Mouse (Mus musculus) heart, embryonic 12.5 days (tissue): ENCODE data around the gene Cyp2b9. TPM values are rescaled to one million over a fixed set of nuclear protein-coding genes. Genes with fewer than 3 reads are reported as not detected.
"Not testable (repeated sequence)": the region's sequence is repeated elsewhere in the genome, so short reads cannot be mapped to it uniquely, and the experiment has no call there.

ENCODE experiments used
- ATAC-seq: fragments of 200-750 bp; cut with Nextera tagmentation; 2 replicates; pipeline ENCODE4 v1.8.0; 2017; ENCODE audit warnings: moderate TSS enrichment, moderate library complexity; ENCODE audit not compliant: insufficient number of reproducible peaks, low FRiP score
- H3K27ac ChIP-seq: fragments of 300-500 bp; sonication (generic); 2 replicates; pipeline ENCODE4 v1.5.1; 2016; ENCODE audit warnings: mild to moderate bottlenecking, moderate library complexity; ENCODE audit not compliant: poor library complexity, severe bottlenecking
- H3K27me3 ChIP-seq: fragments of 300-500 bp; sonication (generic); replicated peaks from 2 replicates; pipeline ENCODE4 v1.6.1; 2016; ENCODE audit warnings: mild to moderate bottlenecking, moderate library complexity
- H3K36me3 ChIP-seq: fragments of 300-500 bp; sonication (generic); 2 replicates; pipeline ENCODE4 v1.6.1; 2016; ENCODE audit warnings: mild to moderate bottlenecking, moderate library complexity
- H3K4me1 ChIP-seq: fragments of 300-500 bp; sonication (generic); replicated peaks from 2 replicates; pipeline ENCODE4 v1.6.1; 2016; ENCODE audit warnings: mild to moderate bottlenecking
- H3K4me2 ChIP-seq: fragments of 300-500 bp; sonication (generic); 2 replicates; pipeline ENCODE4 v1.6.1; 2016; ENCODE audit warnings: mild to moderate bottlenecking, moderate library complexity
- H3K4me3 ChIP-seq: fragments of 300-500 bp; sonication (generic); 2 replicates; pipeline ENCODE4 v1.5.1; 2016; ENCODE audit warnings: mild to moderate bottlenecking
- H3K9ac ChIP-seq: fragments of 300-500 bp; sonication (generic); 2 replicates; pipeline ENCODE4 v1.6.1; 2016; ENCODE audit warnings: mild to moderate bottlenecking, moderate library complexity
- H3K9me3 ChIP-seq: fragments of 300-500 bp; sonication (generic); replicated peaks from 2 replicates; pipeline ENCODE4 v1.6.1; 2016; ENCODE audit warnings: mild to moderate bottlenecking, moderate library complexity
- WGBS: fragments of 180-500 bp; shearing (Covaris S2); methylation state at CpG from one replicate; pipeline ENCODE4 v1.1.7; 2016; 5-methylcytosine and 5-hydroxymethylcytosine counted together
- polyA plus RNA-seq: library from polyadenylated mRNA; unstranded; fragments of >200 nt; fragmentation: Nextera tagmentation; extraction: Ambion mirVana; gene quantifications from 2 replicates; pipeline ENCODE4 v1.2.1, GENCODE M21; 2016

Gene Cyp2b9
- polyA plus RNA-seq: not detected in 2 replicates

DNA sequence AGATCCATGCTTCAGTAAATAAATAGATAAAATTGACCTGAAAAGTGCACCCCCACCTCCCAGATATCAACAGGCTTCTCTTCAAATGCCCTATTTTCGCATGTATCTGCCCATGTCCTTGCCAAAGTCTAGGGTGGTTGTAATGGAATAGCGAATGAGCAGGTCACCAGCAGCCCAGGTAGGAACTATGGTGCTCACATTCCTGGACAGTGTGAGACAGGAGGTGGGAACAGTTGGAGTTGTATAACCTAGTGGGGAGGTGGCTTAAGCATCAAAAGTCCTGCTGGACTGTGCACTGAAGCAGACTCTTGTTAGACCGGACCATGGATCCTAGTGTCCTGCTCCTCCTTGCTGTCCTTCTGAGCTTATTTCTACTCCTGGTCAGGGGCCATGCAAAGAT lies at the start of gene Cyp2b9:
Gene Cyp2b9 (plus strand): TSS at position 301 of the 400 bp plus-strand sequence.
- WGBS: 79% methylated on average over 3 of the region's 3 CpGs

DNA sequence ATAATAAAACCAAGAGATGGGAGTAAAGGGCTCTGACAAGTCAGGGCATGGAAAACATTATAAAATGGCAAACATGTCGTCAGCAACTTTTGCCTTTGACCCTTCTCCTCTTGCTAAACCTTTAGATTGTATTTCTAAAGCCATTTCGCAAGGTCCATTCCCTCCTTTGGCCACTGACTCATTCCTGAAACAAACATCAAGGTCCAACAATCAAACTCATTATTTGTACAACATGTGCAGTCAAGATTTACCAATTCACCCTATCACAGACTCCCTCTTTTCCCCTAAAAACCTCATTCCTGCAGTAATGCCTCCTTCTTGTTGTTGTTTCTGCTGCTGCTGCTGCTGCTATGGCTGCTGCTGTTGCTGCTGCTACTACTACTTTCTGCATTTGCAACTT lies 33.6 kb upstream of the Cyp2b9 start:
- H3K27me3 ChIP-seq, H3K36me3 ChIP-seq, H3K27ac ChIP-seq, H3K9ac ChIP-seq, ATAC-seq, H3K4me3 ChIP-seq, H3K4me1 ChIP-seq, H3K9me3 ChIP-seq, H3K4me2 ChIP-seq: not testable (repeated sequence)
- WGBS: no CpG with 5 or more reads among the region's 2 CpGs

More for the DNA sequence above, at the start of gene Cyp2b9:
- not testable (repeated sequence) for H3K36me3 ChIP-seq, H3K27ac ChIP-seq, H3K4me3 ChIP-seq, H3K9me3 ChIP-seq, ATAC-seq, H3K4me2 ChIP-seq, H3K27me3 ChIP-seq, H3K9ac ChIP-seq, H3K4me1 ChIP-seq

DNA sequence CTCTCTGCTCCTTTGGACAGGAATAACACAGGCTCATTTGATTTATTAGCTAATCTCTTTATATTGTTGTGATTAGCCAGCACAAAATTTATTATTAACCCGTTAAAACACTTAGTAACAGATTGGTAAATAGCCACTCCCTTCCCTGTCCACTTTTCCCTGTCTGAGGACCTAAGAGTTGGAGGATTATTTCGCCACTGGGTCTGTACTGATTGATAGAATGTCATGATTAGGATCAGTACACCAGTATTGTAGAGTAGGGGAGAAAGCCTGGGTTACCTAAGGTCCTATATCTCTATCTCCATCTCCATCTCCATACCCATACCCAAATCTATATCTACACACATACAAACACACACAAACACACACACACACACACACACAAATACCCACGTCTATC lies 29.6 kb upstream of the Cyp2b9 start:
- WGBS: 71% methylated on average over 1 of the region's 3 CpGs
- H3K27me3 ChIP-seq, H3K4me2 ChIP-seq, H3K27ac ChIP-seq, ATAC-seq, H3K9me3 ChIP-seq, H3K36me3 ChIP-seq, H3K4me1 ChIP-seq, H3K4me3 ChIP-seq, H3K9ac ChIP-seq: not testable (repeated sequence)

DNA sequence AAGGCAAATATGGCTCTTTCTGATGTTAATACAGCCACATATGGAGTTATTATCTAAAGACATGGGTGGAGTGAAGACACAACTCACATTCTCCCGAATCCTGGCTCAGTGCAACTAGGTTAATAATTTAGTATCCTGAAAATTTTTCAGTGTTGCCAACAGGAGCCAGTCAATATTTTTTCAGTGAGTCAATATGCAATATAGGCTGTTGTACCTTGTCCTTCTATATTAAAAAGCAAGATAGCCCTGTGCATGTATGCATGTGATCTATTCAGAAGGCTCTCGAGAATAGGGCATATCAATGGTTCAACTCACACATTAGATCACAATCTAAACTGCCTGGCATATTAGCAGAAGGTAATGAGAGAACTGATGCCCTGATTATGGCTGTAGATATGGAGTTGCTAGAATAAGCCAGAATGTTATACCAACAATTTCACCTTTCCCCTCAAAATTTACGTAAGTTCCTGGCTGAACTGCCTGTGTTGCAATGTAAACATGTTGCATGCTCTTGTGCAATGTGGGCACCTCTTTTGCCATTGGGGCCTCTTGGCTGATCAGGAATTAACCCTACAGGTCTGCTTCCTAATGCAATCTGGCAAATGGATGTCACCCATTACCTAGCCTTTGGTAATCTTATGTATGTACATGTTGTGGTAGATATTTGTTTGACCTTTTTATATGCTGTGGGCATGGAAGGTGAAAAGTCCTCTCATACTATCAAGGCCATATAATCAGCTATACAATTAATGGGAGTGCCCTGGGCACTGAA lies 4.3 kb upstream of the Cyp2b9 start:
- H3K4me3 ChIP-seq, H3K27me3 ChIP-seq, H3K9ac ChIP-seq, ATAC-seq, H3K27ac ChIP-seq, H3K4me2 ChIP-seq, H3K36me3 ChIP-seq, H3K4me1 ChIP-seq: not testable (repeated sequence)
- peaks cover 12% of the 10 kb centered on the region; the same call in 1 of the 2 replicates for H3K9me3 ChIP-seq
- 69% methylated on average over 3 of the region's 3 CpGs for WGBS

DNA sequence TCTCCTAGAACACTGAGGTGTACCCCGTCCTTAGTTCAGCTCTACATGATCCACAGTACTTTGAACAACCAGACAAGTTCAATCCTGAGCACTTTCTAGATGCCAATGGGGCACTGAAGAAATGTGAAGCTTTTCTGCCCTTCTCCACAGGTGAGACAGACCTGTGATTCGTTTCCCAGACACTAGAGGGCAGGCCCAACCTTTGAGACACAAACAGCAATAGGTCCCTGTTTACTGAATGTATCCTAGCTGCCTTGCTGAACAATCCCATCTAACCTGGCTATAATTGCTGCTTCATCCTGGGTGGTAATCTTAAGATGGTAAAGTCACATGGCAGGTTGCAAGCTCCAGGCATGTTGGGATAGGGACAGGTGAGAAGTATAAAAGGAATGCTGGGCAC lies 27.9 kb downstream of the Cyp2b9 start:
- ATAC-seq: no peak
- no peaks in the 10 kb centered on the region for H3K36me3 ChIP-seq
- 18% methylated on average over 2 of the region's 2 CpGs for WGBS

DNA sequence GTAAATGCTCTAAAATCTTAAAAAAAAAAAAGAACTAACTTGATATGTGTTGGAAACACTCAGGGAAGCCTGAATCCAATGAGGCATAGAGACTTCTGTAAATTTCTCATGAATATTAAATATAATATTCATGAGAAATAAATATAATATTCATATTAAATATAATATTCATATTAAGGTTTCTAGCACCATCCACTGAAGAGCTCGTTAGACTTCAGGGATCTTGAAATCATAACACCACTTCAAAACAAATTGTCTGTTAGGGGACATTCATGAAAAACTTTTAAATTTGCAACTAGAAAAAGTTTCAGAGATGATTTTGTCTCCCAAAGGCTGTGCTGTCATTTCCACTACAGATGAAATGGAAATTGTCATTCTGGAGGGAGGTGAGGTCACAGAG lies 86.8 kb downstream of the Cyp2b9 start, which contains the start of gene Vmn1r184:
Gene Vmn1r184 (plus strand): TSS at position 301 of the 400 bp plus-strand sequence.
- H3K36me3 ChIP-seq, H3K9ac ChIP-seq, H3K4me3 ChIP-seq, ATAC-seq, H3K27me3 ChIP-seq, H3K4me1 ChIP-seq, H3K9me3 ChIP-seq, H3K27ac ChIP-seq, H3K4me2 ChIP-seq: not testable (repeated sequence)
- 67% methylated on average over 1 of the region's 1 CpGs for WGBS

More for the DNA sequence above, 27.9 kb downstream of the Cyp2b9 start:
- H3K4me2 ChIP-seq: no peak overlapping the region
- H3K27me3 ChIP-seq: no peaks in the 10 kb centered on the region
- no peak overlapping the region for H3K4me3 ChIP-seq
- no peak overlapping the region for H3K27ac ChIP-seq
- no peak overlapping the region for H3K9ac ChIP-seq
- H3K9me3 ChIP-seq: peaks cover 15% of the 10 kb centered on the region; the same call in 1 of the 2 replicates
- no peaks in the 10 kb centered on the region for H3K4me1 ChIP-seq

Other genes starting within 250 kb of the Cyp2b9 start
- not detected in 2 replicates for gene Cyp2b13, start 111.9 kb upstream of the Cyp2b9 start, polyA plus RNA-seq
- not detected in 2 replicates for gene Vmn1r184, start 86.9 kb downstream of the Cyp2b9 start, polyA plus RNA-seq
- not detected in 2 replicates for gene Cyp2a4, start 133.8 kb downstream of the Cyp2b9 start, polyA plus RNA-seq
- gene Nlrp9c, start 230.3 kb downstream of the Cyp2b9 start, polyA plus RNA-seq: not detected in 2 replicates